Mouse (Mus musculus): ENCODE results near the gene Eif4enif1.
"Not testable (repeated sequence)": the region's sequence is repeated elsewhere in the genome, so short reads cannot be mapped to it uniquely, and the experiment has no call there.

GRCm38 (mm10) chr11:3163122-3163521, 39.1 kb upstream of the Eif4enif1 start:
- not testable (repeated sequence) for TF ChIP-seq CTCF (IDR thresholded peaks at IDR 0.05; ENCODE audit: low read depth, low read length); POLR2A (IDR thresholded peaks at IDR 0.05; ENCODE audit: extremely low read depth, insufficient read depth, low read length)
